12 mouse cellular contexts compared by ENCODE assay signal in genomic region chr9:35316771-35317211, GRCm38 (mm10). TPM values are rescaled to one million over a fixed set of nuclear protein-coding genes. Genes with fewer than 3 reads are reported as not detected.
A peak's percentile ranks its signal among the peaks of the same experiment; 100 is the strongest.
DNase-seq lines count a peak whose midpoint lies in the region; ATAC-seq and TF ChIP-seq lines count a peak whose summit lies in the region.
"Had no signal": no experiment of that assay in that cellular context is flagged by ENCODE, and none has a peak within 500 bp of the region (broad histone marks: within the 10 kb centered on the region; RNA-seq: fewer than 3 reads in every experiment).

No protein-coding gene starts in this region.

- H3K4me3 ChIP-seq in midbrain, embryonic 10.5 days: no peak overlapping the region
- H3K4me3 ChIP-seq in midbrain, embryonic 16.5 days (ENCODE audit: low read depth, low read length): no peak overlapping the region
- no peak overlapping the region for H3K4me3 ChIP-seq in limb, embryonic 12.5 days (replicated peaks)
- H3K4me3 ChIP-seq in forebrain, postnatal 0 days (ENCODE audit: low read depth, low read length): no peak overlapping the region
- H3K4me3 ChIP-seq: forebrain, embryonic 13.5 days had no signal

- no peaks in the 10 kb centered on the region for H3K9me3 ChIP-seq in midbrain, embryonic 10.5 days (replicated peaks)
- H3K9me3 ChIP-seq in midbrain, embryonic 16.5 days (replicated peaks; ENCODE audit: control insufficient read depth, low read length, poor library complexity, severe bottlenecking): no peaks in the 10 kb centered on the region
- no peaks in the 10 kb centered on the region for H3K9me3 ChIP-seq in limb, embryonic 12.5 days
- no peaks in the 10 kb centered on the region for H3K9me3 ChIP-seq in forebrain, postnatal 0 days (ENCODE audit: low read length)
- H3K9me3 ChIP-seq: forebrain, embryonic 13.5 days had no signal

- peak overlapping the region; percentile 76 for H3K27ac ChIP-seq in midbrain, embryonic 10.5 days (replicated peaks)
- no peak overlapping the region for H3K27ac ChIP-seq in midbrain, embryonic 16.5 days (ENCODE audit: low read length)
- peak overlapping the region; percentile 29; the same call in 1 of the 2 replicates for H3K27ac ChIP-seq in limb, embryonic 12.5 days
- no peak overlapping the region for H3K27ac ChIP-seq in forebrain, postnatal 0 days (ENCODE audit: low read depth, low read length)
- H3K27ac ChIP-seq: forebrain, embryonic 13.5 days had no signal

- H3K9ac ChIP-seq in midbrain, embryonic 16.5 days (ENCODE audit: low read depth, low read length): no peak overlapping the region
- 0 out of 2 replicates have a peak overlapping the region, but pooled peaks have one; percentile 34 for H3K9ac ChIP-seq in limb, embryonic 12.5 days (replicated peaks)
- H3K9ac ChIP-seq in forebrain, postnatal 0 days: no peak overlapping the region
- H3K9ac ChIP-seq: forebrain, embryonic 13.5 days had no signal

- no peak for ATAC-seq in midbrain, embryonic 16.5 days
- no peak for ATAC-seq in limb, embryonic 12.5 days (ENCODE audit: insufficient number of reproducible peaks, insufficient read depth, low FRiP score, low TSS enrichment, low read depth)
- no peak for ATAC-seq in forebrain, postnatal 0 days
- ATAC-seq: forebrain, embryonic 13.5 days had no signal

- DNase-seq in gastrocnemius, postnatal 25 days: peak; percentile 8
- no peak for DNase-seq in gastrocnemius, postnatal 4 days (ENCODE audit: low spot score in 2 of 2)
- peak; percentile 44 for DNase-seq in midbrain, embryonic 10.5 days (ENCODE audit: low spot score)
- DNase-seq in cerebellum, adult 11-12 months: no peak
- no peak for DNase-seq in forebrain, postnatal 0 days
- DNase-seq in thymus, postnatal 25 days: no peak
- DNase-seq: adrenal gland, postnatal 14 days; cerebellum, postnatal 36 days had no signal

- peaks cover 86% of the 10 kb centered on the region for H3K27me3 ChIP-seq in midbrain, embryonic 10.5 days (ENCODE audit: low read depth, poor library complexity, severe bottlenecking)
- no peaks in the 10 kb centered on the region; the same call in 1 of the 2 replicates for H3K27me3 ChIP-seq in midbrain, embryonic 16.5 days (ENCODE audit: control insufficient read depth, insufficient read depth, low read depth, low read length)
- 0 out of 2 replicates have a peak, but pooled peaks cover 4% of the 10 kb centered on the region for H3K27me3 ChIP-seq in limb, embryonic 12.5 days
- no peaks in the 10 kb centered on the region for H3K27me3 ChIP-seq in forebrain, postnatal 0 days (ENCODE audit: insufficient read depth, low read length)

- H3K36me3 ChIP-seq in midbrain, embryonic 10.5 days: no peaks in the 10 kb centered on the region
- H3K36me3 ChIP-seq in midbrain, embryonic 16.5 days (ENCODE audit: control insufficient read depth, insufficient read depth, low read length): no peaks in the 10 kb centered on the region
- no peaks in the 10 kb centered on the region for H3K36me3 ChIP-seq in limb, embryonic 12.5 days
- H3K36me3 ChIP-seq in forebrain, postnatal 0 days (ENCODE audit: insufficient read depth): no peaks in the 10 kb centered on the region

- TF ChIP-seq CTCF in forebrain, postnatal 0 days (IDR thresholded peaks at IDR 0.05; ENCODE audit: low read depth): no peak

- H3K4me2 ChIP-seq in midbrain, embryonic 16.5 days (ENCODE audit: low read length): no peak overlapping the region
- no peak overlapping the region; the same call in 1 of the 2 replicates for H3K4me2 ChIP-seq in limb, embryonic 12.5 days
- no peak overlapping the region for H3K4me2 ChIP-seq in forebrain, postnatal 0 days (ENCODE audit: low read depth)
- H3K4me2 ChIP-seq: forebrain, embryonic 13.5 days; midbrain, embryonic 11.5 days had no signal

- WGBS in midbrain, embryonic 10.5 days: 58% methylated on average over 3 of the region's 3 CpGs
- WGBS in midbrain, embryonic 16.5 days: 66% methylated on average over 3 of the region's 3 CpGs
- WGBS in limb, embryonic 12.5 days: 40% methylated on average over 3 of the region's 3 CpGs
- 78% methylated on average over 3 of the region's 3 CpGs for WGBS in forebrain, postnatal 0 days

- H3K4me1 ChIP-seq in midbrain, embryonic 10.5 days: peaks cover 74% of the 10 kb centered on the region
- H3K4me1 ChIP-seq in midbrain, embryonic 16.5 days (ENCODE audit: control insufficient read depth, insufficient read depth, low read length): peaks cover 2% of the 10 kb centered on the region; the same call in 1 of the 2 replicates
- H3K4me1 ChIP-seq in limb, embryonic 12.5 days (replicated peaks): peaks cover 71% of the 10 kb centered on the region
- 0 out of 2 replicates have a peak, but pooled peaks cover 4% of the 10 kb centered on the region for H3K4me1 ChIP-seq in forebrain, postnatal 0 days (ENCODE audit: insufficient read depth)

RNA-seq across cellular contexts. Expression of gene Rpusd4, which starts 49.1 kb away (rescaled TPM):
- total RNA-seq in gastrocnemius, postnatal 25 days (2021): 1 to 10 TPM; 6.0 to 6.4 TPM
- 10 to 100 TPM in 1 of 2 experiments, 1 to 10 TPM in 1; 9.4 to 11.2 TPM for total RNA-seq in gastrocnemius, postnatal 4 days (2021)
- polyA plus RNA-seq in midbrain, embryonic 10.5 days (2016; fragmentation: Nextera tagmentation; extraction: Ambion mirVana): 28.6 and 32.2 TPM in 2 replicates
- 16.7 and 18.5 TPM in 2 replicates for polyA plus RNA-seq in midbrain, embryonic 16.5 days (2015; fragmentation: Nextera tagmentation; extraction: Ambion mirVana)
- 34.2 and 34.3 TPM in 2 replicates for polyA plus RNA-seq in limb, embryonic 12.5 days (2016; fragmentation: Nextera tagmentation; extraction: Ambion mirVana)
- total RNA-seq in forebrain, postnatal 0 days (2014; rRNA removed): 9.2 and 10.9 TPM in 2 replicates
- 10.2 and 11.4 TPM in 2 replicates for polyA plus RNA-seq in forebrain, postnatal 0 days (2015; fragmentation: Nextera tagmentation; extraction: Ambion mirVana)

RNA-seq across cellular contexts. Expression of gene Fam118b, which starts 49.2 kb away (rescaled TPM):
- 10 to 100 TPM; 15.9 to 21.7 TPM for total RNA-seq in gastrocnemius, postnatal 25 days (2021)
- 10 to 100 TPM; 23.7 to 26.8 TPM for total RNA-seq in gastrocnemius, postnatal 4 days (2021)
- polyA plus RNA-seq in midbrain, embryonic 10.5 days (2016; fragmentation: Nextera tagmentation; extraction: Ambion mirVana): 71.7 and 72.7 TPM in 2 replicates
- 59.1 and 60.7 TPM in 2 replicates for polyA plus RNA-seq in midbrain, embryonic 16.5 days (2015; fragmentation: Nextera tagmentation; extraction: Ambion mirVana)
- 52.7 and 55.6 TPM in 2 replicates for polyA plus RNA-seq in limb, embryonic 12.5 days (2016; fragmentation: Nextera tagmentation; extraction: Ambion mirVana)
- total RNA-seq in forebrain, postnatal 0 days (2014; rRNA removed): 34.6 and 41.5 TPM in 2 replicates
- polyA plus RNA-seq in forebrain, postnatal 0 days (2015; fragmentation: Nextera tagmentation; extraction: Ambion mirVana): 49.7 and 59.7 TPM in 2 replicates

Comparison
In these comparisons a context has a peak if more than half of its experiments do, and no peak if none do; other contexts are left out.
1. DNase-seq: peak in gastrocnemius, postnatal 25 days (single experiment) and midbrain, embryonic 10.5 days (single experiment); none in gastrocnemius, postnatal 4 days (0 of 2), cerebellum, adult 11-12 months (single experiment), forebrain, postnatal 0 days (single experiment) and thymus, postnatal 25 days (single experiment).
2. H3K27ac ChIP-seq: peak in midbrain, embryonic 10.5 days (single experiment) and limb, embryonic 12.5 days (single experiment); none in midbrain, embryonic 16.5 days (single experiment) and forebrain, postnatal 0 days (single experiment).